Mouse (Mus musculus) right cerebral cortex, postnatal 25 days (tissue): ENCODE measurements at regions not wholly inside any gene's neighbourhood (a gene's known extent, or its start where the extent isn't known, plus 50 kb on each side); places are given as distances from the start of the nearest gene placed in this dataset.
A peak's percentile ranks its signal among the peaks of the same experiment; 100 is the strongest.

Source experiments
- DNase-seq: peaks from one replicate; pipeline ENCODE4 v3.0.0; 2022

- no peak for DNase-seq
Observed at GRCm38 (mm10) chr7:136120930-136121329, 404.8 kb upstream of the Mki67 start.

- DNase-seq, result no peak
Observed at GRCm38 (mm10) chr7:136121406-136121805, 405.2 kb upstream of the Mki67 start.

GRCm38 (mm10) chr7:136124786-136125185, 408.6 kb upstream of the Mki67 start:
- DNase-seq, result no peak

GRCm38 (mm10) chr7:136126393-136126792, 410.2 kb upstream of the Mki67 start:
- DNase-seq, result no peak

- DNase-seq, result no peak
Observed at GRCm38 (mm10) chr7:136127576-136127975, 411.4 kb upstream of the Mki67 start.

- no peak for DNase-seq
Observed at GRCm38 (mm10) chr7:136129721-136130123, 413.6 kb upstream of the Mki67 start.

- DNase-seq, result no peak
Observed at GRCm38 (mm10) chr7:136130666-136131239, 414.6 kb upstream of the Mki67 start.

- DNase-seq, result no peak
Observed at GRCm38 (mm10) chr7:136132976-136133375, 416.8 kb upstream of the Mki67 start.

- DNase-seq, result no peak
Observed at GRCm38 (mm10) chr7:136136666-136137065, 420.5 kb upstream of the Mki67 start.

- no peak for DNase-seq
Observed at GRCm38 (mm10) chr7:136137341-136137740, 421.2 kb upstream of the Mki67 start.

GRCm38 (mm10) chr7:136137831-136138602, 421.9 kb upstream of the Mki67 start:
- DNase-seq, result no peak

- DNase-seq, result no peak
Observed at GRCm38 (mm10) chr7:136142832-136143231, 426.7 kb upstream of the Mki67 start.

GRCm38 (mm10) chr7:136150196-136150595, 434.0 kb upstream of the Mki67 start:
- DNase-seq, result no peak

GRCm38 (mm10) chr7:136151301-136151930, 435.3 kb upstream of the Mki67 start:
- DNase-seq, result no peak

GRCm38 (mm10) chr7:136152470-136152869, 436.3 kb upstream of the Mki67 start:
- peak; percentile 17 for DNase-seq

- no peak for DNase-seq
Observed at GRCm38 (mm10) chr7:136153621-136154020, 437.5 kb upstream of the Mki67 start.

GRCm38 (mm10) chr7:136159136-136159535, 443.0 kb upstream of the Mki67 start:
- no peak for DNase-seq

GRCm38 (mm10) chr7:136161526-136161925, 445.4 kb upstream of the Mki67 start:
- DNase-seq, result no peak

GRCm38 (mm10) chr7:136164834-136165233, 448.7 kb upstream of the Mki67 start:
- DNase-seq, result no peak

- no peak for DNase-seq
Observed at GRCm38 (mm10) chr7:136169261-136169660, 453.1 kb upstream of the Mki67 start.

GRCm38 (mm10) chr7:136176373-136176772, 460.2 kb upstream of the Mki67 start:
- no peak for DNase-seq

- DNase-seq, result no peak
Observed at GRCm38 (mm10) chr7:136180996-136181395, 464.8 kb upstream of the Mki67 start.

GRCm38 (mm10) chr7:136182101-136182500, 465.9 kb upstream of the Mki67 start:
- no peak for DNase-seq
